Mouse (Mus musculus) liver, embryonic 14.5 days (tissue): Measurements from ENCODE around the gene Gm10964.

Source experiments
- CTCF ChIP-seq: IDR thresholded peaks from 2 replicates; pipeline ENCODE4 v1.5.1; 2016; ENCODE audit warnings: antibody characterized with exemption, low read depth, control low read depth
- EP300 ChIP-seq: IDR thresholded peaks from 2 replicates; pipeline ENCODE4 v1.6.1; 2016; ENCODE audit warnings: antibody characterized with exemption, low read depth

GRCm38 (mm10) chr3:103716774-103717760 lies 22.1 kb upstream of the Gm10964 start:
- TF ChIP-seq CTCF (no peak), EP300 (no peak)
